Mouse (Mus musculus) neural tube, embryonic 13.5 days (tissue): ENCODE data around the gene Aven. TPM values are rescaled to one million over a fixed set of nuclear protein-coding genes. Genes with fewer than 3 reads are reported as not detected.

Source experiments
- ATAC-seq: fragments of 200-750 bp; cut with Nextera tagmentation; 2 replicates; pipeline ENCODE4 v1.8.0; 2017; ENCODE audit warnings: low read depth, mild to moderate bottlenecking, moderate TSS enrichment, moderate library complexity
- H3K27ac ChIP-seq: fragments of 300-500 bp; sonication (generic); replicated peaks from 2 replicates; pipeline ENCODE4 v1.5.1; 2015; ENCODE audit warnings: moderate library complexity, mild to moderate bottlenecking, inconsistent platforms
- H3K27me3 ChIP-seq: fragments of 300-500 bp; sonication (generic); 2 replicates; pipeline ENCODE4 v1.6.1; 2015; ENCODE audit warnings: mild to moderate bottlenecking, inconsistent platforms
- H3K36me3 ChIP-seq: fragments of 300-500 bp; sonication (generic); 2 replicates; pipeline ENCODE4 v1.6.1; 2015; ENCODE audit warnings: mild to moderate bottlenecking, inconsistent platforms
- H3K4me1 ChIP-seq: fragments of 300-500 bp; sonication (generic); replicated peaks from 2 replicates; pipeline ENCODE4 v1.6.1; 2015; ENCODE audit warnings: inconsistent platforms
- H3K4me2 ChIP-seq: fragments of 300-500 bp; sonication (generic); 2 replicates; pipeline ENCODE4 v1.6.1; 2015; ENCODE audit warnings: inconsistent platforms, mild to moderate bottlenecking, moderate library complexity
- H3K4me3 ChIP-seq: fragments of 300-500 bp; sonication (generic); 2 replicates; pipeline ENCODE4 v1.5.1; 2015; ENCODE audit warnings: mild to moderate bottlenecking, inconsistent platforms
- H3K9ac ChIP-seq: fragments of 300-500 bp; sonication (generic); 2 replicates; pipeline ENCODE4 v1.6.1; 2015; ENCODE audit warnings: moderate library complexity, mild to moderate bottlenecking, inconsistent platforms
- H3K9me3 ChIP-seq: fragments of 300-500 bp; sonication (generic); 2 replicates; pipeline ENCODE4 v1.6.1; 2016; ENCODE audit warnings: inconsistent platforms
- WGBS: fragments of 180-500 bp; shearing (Covaris S2); methylation state at CpG from one replicate; pipeline ENCODE4 v1.1.7; 2015; 5-methylcytosine and 5-hydroxymethylcytosine counted together
- polyA plus RNA-seq: library from polyadenylated mRNA; unstranded; fragments of >200 nt; fragmentation: Nextera tagmentation; extraction: Ambion mirVana; gene quantifications from 2 replicates; pipeline ENCODE4 v1.2.1, GENCODE M21; 2015

Gene Aven
- polyA plus RNA-seq, 1 experiment from 2014 or later: 5.1 TPM

GRCm38 (mm10) chr2:112591451-112591871 lies 98.7 kb downstream of the Aven start:
- H3K4me2 ChIP-seq: no peak overlapping the region
- 18% methylated on average over 6 of the region's 6 CpGs for WGBS
- no peak overlapping the region for H3K27ac ChIP-seq
- H3K36me3 ChIP-seq: no peaks in the 10 kb centered on the region
- no peak; the same call in 1 of the 2 replicates for ATAC-seq
- H3K9ac ChIP-seq: no peak overlapping the region
- H3K4me3 ChIP-seq: no peak overlapping the region
- no peaks in the 10 kb centered on the region for H3K27me3 ChIP-seq
- H3K4me1 ChIP-seq: 0 out of 2 replicates have a peak, but pooled peaks cover 7% of the 10 kb centered on the region
- no peaks in the 10 kb centered on the region for H3K9me3 ChIP-seq

GRCm38 (mm10) chr2:112593322-112593721 lies 100.6 kb downstream of the Aven start:
- Histone ChIP-seq H3K27me3 (no peaks in the 10 kb centered on the region), H3K4me3 (no peak overlapping the region), H3K9me3 (no peaks in the 10 kb centered on the region), H3K4me1 (0 out of 2 replicates have a peak, but pooled peaks cover 7% of the 10 kb centered on the region), H3K4me2 (no peak overlapping the region), H3K27ac (no peak overlapping the region), H3K9ac (no peak overlapping the region), H3K36me3 (no peaks in the 10 kb centered on the region)
- 69% methylated on average over 2 of the region's 2 CpGs for WGBS
- ATAC-seq: no peak

- 0 out of 2 replicates have a peak, but pooled peaks cover 7% of the 10 kb centered on the region for H3K4me1 ChIP-seq
- no peak overlapping the region for H3K9ac ChIP-seq
- no peaks in the 10 kb centered on the region for H3K27me3 ChIP-seq
- no peaks in the 10 kb centered on the region for H3K9me3 ChIP-seq
- 94% methylated on average over 2 of the region's 2 CpGs for WGBS
- H3K36me3 ChIP-seq: no peaks in the 10 kb centered on the region
- ATAC-seq: no peak
- no peak overlapping the region for H3K4me3 ChIP-seq
- no peak overlapping the region for H3K4me2 ChIP-seq
- H3K27ac ChIP-seq: no peak overlapping the region
Measured at GRCm38 (mm10) chr2:112593781-112594180, 101.0 kb downstream of the Aven start.

- no peak overlapping the region for H3K4me3 ChIP-seq
- 87% methylated on average over 3 of the region's 3 CpGs for WGBS
Measured at GRCm38 (mm10) chr2:112595807-112596206, 103.0 kb downstream of the Aven start.

GRCm38 (mm10) chr2:112596415-112596814 lies 103.7 kb downstream of the Aven start:
- no peaks in the 10 kb centered on the region for H3K27me3 ChIP-seq
- no peaks in the 10 kb centered on the region for H3K36me3 ChIP-seq
- no peaks in the 10 kb centered on the region for H3K9me3 ChIP-seq
- WGBS: 79% methylated on average over 5 of the region's 5 CpGs
- H3K4me3 ChIP-seq: no peak overlapping the region
- no peak overlapping the region for H3K4me2 ChIP-seq
- H3K9ac ChIP-seq: no peak overlapping the region
- no peak overlapping the region for H3K27ac ChIP-seq
- no peak for ATAC-seq
- 0 out of 2 replicates have a peak, but pooled peaks cover 2% of the 10 kb centered on the region for H3K4me1 ChIP-seq

More at GRCm38 (mm10) chr2:112595807-112596206, 103.0 kb downstream of the Aven start:
- no peaks in the 10 kb centered on the region for H3K27me3 ChIP-seq
- no peaks in the 10 kb centered on the region for H3K9me3 ChIP-seq
- H3K27ac ChIP-seq: no peak overlapping the region
- no peaks in the 10 kb centered on the region for H3K36me3 ChIP-seq
- H3K9ac ChIP-seq: no peak overlapping the region
- H3K4me2 ChIP-seq: no peak overlapping the region
- no peak for ATAC-seq
- H3K4me1 ChIP-seq: 0 out of 2 replicates have a peak, but pooled peaks cover 7% of the 10 kb centered on the region

- WGBS: 89% methylated on average over 1 of the region's 1 CpGs
- no peaks in the 10 kb centered on the region for H3K4me1 ChIP-seq
- no peaks in the 10 kb centered on the region for H3K27me3 ChIP-seq
- H3K9ac ChIP-seq: no peak overlapping the region
- no peaks in the 10 kb centered on the region for H3K36me3 ChIP-seq
- no peak overlapping the region for H3K4me2 ChIP-seq
- no peak overlapping the region for H3K27ac ChIP-seq
- no peak overlapping the region for H3K4me3 ChIP-seq
- no peaks in the 10 kb centered on the region for H3K9me3 ChIP-seq
- ATAC-seq: no peak
Measured at GRCm38 (mm10) chr2:112597064-112597463, 104.3 kb downstream of the Aven start.

- Histone ChIP-seq H3K4me1 (0 out of 2 replicates have a peak, but pooled peaks cover 3% of the 10 kb centered on the region), H3K4me2 (no peak overlapping the region), H3K9ac (no peak overlapping the region), H3K27ac (no peak overlapping the region), H3K36me3 (no peaks in the 10 kb centered on the region), H3K4me3 (no peak overlapping the region), H3K27me3 (no peaks in the 10 kb centered on the region), H3K9me3 (no peaks in the 10 kb centered on the region)
- ATAC-seq: no peak
- 74% methylated on average over 10 of the region's 10 CpGs for WGBS
Measured at GRCm38 (mm10) chr2:112600222-112600621, 107.5 kb downstream of the Aven start.

- Histone ChIP-seq H3K27ac (no peak overlapping the region), H3K4me3 (no peak overlapping the region), H3K27me3 (no peaks in the 10 kb centered on the region), H3K4me1 (0 out of 2 replicates have a peak, but pooled peaks cover 3% of the 10 kb centered on the region), H3K36me3 (no peaks in the 10 kb centered on the region), H3K9ac (no peak overlapping the region), H3K4me2 (no peak overlapping the region), H3K9me3 (no peaks in the 10 kb centered on the region)
- 70% methylated on average over 8 of the region's 8 CpGs for WGBS
- no peak for ATAC-seq
Measured at GRCm38 (mm10) chr2:112602487-112602886, 109.7 kb downstream of the Aven start.

- no peak overlapping the region for H3K4me2 ChIP-seq
Measured at GRCm38 (mm10) chr2:112606536-112606935, 113.8 kb downstream of the Aven start.

GRCm38 (mm10) chr2:112612628-112613027 lies 119.9 kb downstream of the Aven start:
- no peaks in the 10 kb centered on the region for H3K36me3 ChIP-seq
- H3K4me1 ChIP-seq: no peaks in the 10 kb centered on the region
- no peak overlapping the region for H3K4me3 ChIP-seq
- no peaks in the 10 kb centered on the region for H3K27me3 ChIP-seq
- H3K27ac ChIP-seq: no peak overlapping the region
- 87% methylated on average over 3 of the region's 3 CpGs for WGBS
- H3K9ac ChIP-seq: no peak overlapping the region
- H3K9me3 ChIP-seq: no peaks in the 10 kb centered on the region; the same call in 1 of the 2 replicates
- H3K4me2 ChIP-seq: no peak overlapping the region
- no peak for ATAC-seq

More at GRCm38 (mm10) chr2:112606536-112606935, 113.8 kb downstream of the Aven start:
- Histone ChIP-seq H3K27ac (no peak overlapping the region), H3K9me3 (no peaks in the 10 kb centered on the region; the same call in 1 of the 2 replicates), H3K4me1 (0 out of 2 replicates have a peak, but pooled peaks cover 3% of the 10 kb centered on the region), H3K9ac (no peak overlapping the region), H3K36me3 (no peaks in the 10 kb centered on the region), H3K4me3 (no peak overlapping the region), H3K27me3 (no peaks in the 10 kb centered on the region)
- WGBS: 88% methylated on average over 3 of the region's 3 CpGs
- ATAC-seq: no peak

DNA sequence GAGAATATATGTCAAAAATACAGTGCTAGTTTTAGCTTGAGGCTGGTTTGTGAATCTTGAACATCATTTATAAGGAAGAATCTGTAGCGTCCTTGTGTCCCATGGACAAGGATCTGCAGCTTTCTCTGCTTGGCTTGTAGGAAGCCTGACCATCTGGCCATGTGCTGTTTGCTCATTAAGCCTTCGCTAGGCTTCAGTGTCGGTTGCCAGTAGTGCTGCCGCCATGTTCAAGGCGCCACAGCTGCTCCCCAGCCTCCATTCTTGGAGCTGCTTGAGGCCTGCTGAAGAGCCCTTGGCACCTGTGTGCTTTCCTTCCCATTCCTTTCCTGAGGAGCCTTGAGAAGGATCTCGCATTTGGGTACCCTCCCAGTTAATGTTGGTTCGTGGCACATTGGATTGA lies 121.6 kb downstream of the Aven start:
- H3K4me1 ChIP-seq: no peaks in the 10 kb centered on the region

DNA sequence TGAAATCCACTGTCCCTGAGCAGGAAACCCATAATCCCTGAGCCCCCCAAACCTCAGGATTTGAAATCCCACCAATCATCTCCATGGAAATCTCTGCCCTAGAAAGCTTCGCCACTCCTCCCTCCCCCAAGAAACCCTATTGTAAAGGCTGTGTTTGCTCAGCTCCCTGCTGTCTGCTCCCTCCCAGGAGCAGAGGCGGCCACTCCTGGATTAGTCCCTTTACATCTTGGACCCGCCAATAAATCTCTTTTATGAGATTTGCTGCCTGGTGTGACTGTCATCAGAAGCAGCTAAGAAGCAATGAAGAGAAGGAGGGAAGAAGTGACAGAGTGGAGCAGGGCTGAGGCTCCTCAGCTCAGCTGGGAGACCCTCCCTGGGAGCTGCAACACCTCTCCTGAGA lies 124.4 kb downstream of the Aven start:
- no peak overlapping the region for H3K4me3 ChIP-seq
- no peak overlapping the region for H3K4me2 ChIP-seq
- no peak overlapping the region for H3K9ac ChIP-seq
- no peak for ATAC-seq
- no peaks in the 10 kb centered on the region for H3K36me3 ChIP-seq
- no peaks in the 10 kb centered on the region for H3K27me3 ChIP-seq
- no peaks in the 10 kb centered on the region for H3K4me1 ChIP-seq
- no peak overlapping the region for H3K27ac ChIP-seq
- no peaks in the 10 kb centered on the region for H3K9me3 ChIP-seq
- WGBS: 4% methylated on average over 3 of the region's 3 CpGs

More for the DNA sequence above, 121.6 kb downstream of the Aven start:
- no peaks in the 10 kb centered on the region for H3K27me3 ChIP-seq
- no peak overlapping the region for H3K4me2 ChIP-seq
- WGBS: 81% methylated on average over 7 of the region's 7 CpGs
- ATAC-seq: no peak
- no peaks in the 10 kb centered on the region for H3K36me3 ChIP-seq
- H3K27ac ChIP-seq: no peak overlapping the region
- no peaks in the 10 kb centered on the region; the same call in 1 of the 2 replicates for H3K9me3 ChIP-seq
- no peak overlapping the region for H3K9ac ChIP-seq
- no peak overlapping the region for H3K4me3 ChIP-seq

- H3K36me3 ChIP-seq: no peaks in the 10 kb centered on the region
- 91% methylated on average over 3 of the region's 3 CpGs for WGBS
- no peak for ATAC-seq
Measured at GRCm38 (mm10) chr2:112625156-112625555, 132.4 kb downstream of the Aven start.

More at GRCm38 (mm10) chr2:112625156-112625555, 132.4 kb downstream of the Aven start:
- no peak overlapping the region for H3K9ac ChIP-seq
- H3K4me2 ChIP-seq: no peak overlapping the region
- H3K9me3 ChIP-seq: no peaks in the 10 kb centered on the region
- H3K4me3 ChIP-seq: no peak overlapping the region
- H3K4me1 ChIP-seq: no peaks in the 10 kb centered on the region
- H3K27ac ChIP-seq: no peak overlapping the region
- no peaks in the 10 kb centered on the region for H3K27me3 ChIP-seq
